Mouse (Mus musculus) layer of hippocampus, postnatal 14 days (tissue): ENCODE measurements around the gene Nr3c2. TPM values are rescaled to one million over a fixed set of nuclear protein-coding genes. Genes with fewer than 3 reads are reported as not detected.

Experiments
- DNase-seq, 2 experiments: peaks; one replicate each; pipeline ENCODE4 v3.0.0; 2021 to 2022; ENCODE audit warnings: low spot score in 2 of 2, mixed read lengths in 1 of 2
- total RNA-seq, 2 experiments: library from RNA; stranded (reverse); gene quantifications; 2 replicates each; pipeline ENCODE4 v1.2.3; 2021

Nr3c2 gene
- total RNA-seq, 2 experiments from 2014 or later = 129 to 136 TPM

- DNase-seq = no peak
These were observed 333.2 kb downstream of the Nr3c2 start for GRCm38 (mm10) chr8:77232411-77232810.

GRCm38 (mm10) chr8:77236701-77237100, 337.5 kb downstream of the Nr3c2 start:
- peak in 1 of 2 experiments; percentile 46 for DNase-seq

- no peak for DNase-seq
These were observed 340.2 kb downstream of the Nr3c2 start for GRCm38 (mm10) chr8:77239462-77239861.

GRCm38 (mm10) chr8:77241381-77241780, 342.1 kb downstream of the Nr3c2 start:
- DNase-seq = no peak

- DNase-seq = no peak
These were observed 350.9 kb downstream of the Nr3c2 start for GRCm38 (mm10) chr8:77250094-77250493.

- no peak for DNase-seq
These were observed 351.9 kb downstream of the Nr3c2 start for GRCm38 (mm10) chr8:77251134-77251533.

GRCm38 (mm10) chr8:77254466-77254865, 355.2 kb downstream of the Nr3c2 start:
- DNase-seq = no peak

- DNase-seq = peak; percentile 38 to 80
These were observed 357.3 kb downstream of the Nr3c2 start for GRCm38 (mm10) chr8:77256450-77257084.

GRCm38 (mm10) chr8:77257085-77257451, 357.8 kb downstream of the Nr3c2 start:
- peak; percentile 19 to 35 for DNase-seq

- no peak for DNase-seq
These were observed 362.0 kb downstream of the Nr3c2 start for GRCm38 (mm10) chr8:77261215-77261614.

GRCm38 (mm10) chr8:77262216-77263009, 363.2 kb downstream of the Nr3c2 start:
- no peak for DNase-seq

GRCm38 (mm10) chr8:77267941-77268405, 368.7 kb downstream of the Nr3c2 start:
- DNase-seq = no peak

- DNase-seq = no peak
These were observed 372.9 kb downstream of the Nr3c2 start for GRCm38 (mm10) chr8:77272136-77272535.

GRCm38 (mm10) chr8:77275571-77275970, 376.3 kb downstream of the Nr3c2 start:
- DNase-seq = no peak

- no peak for DNase-seq
These were observed 377.6 kb downstream of the Nr3c2 start for GRCm38 (mm10) chr8:77276827-77277226.

GRCm38 (mm10) chr8:77278246-77278645, 379.0 kb downstream of the Nr3c2 start:
- no peak for DNase-seq

- DNase-seq = no peak
These were observed 380.7 kb downstream of the Nr3c2 start for GRCm38 (mm10) chr8:77279977-77280376.

- no peak for DNase-seq
These were observed 383.5 kb downstream of the Nr3c2 start for GRCm38 (mm10) chr8:77282605-77283236.

- no peak for DNase-seq
These were observed 385.2 kb downstream of the Nr3c2 start for GRCm38 (mm10) chr8:77284473-77284872.

- no peak for DNase-seq
These were observed 388.8 kb downstream of the Nr3c2 start for GRCm38 (mm10) chr8:77288065-77288464.

GRCm38 (mm10) chr8:77288492-77288891, 389.2 kb downstream of the Nr3c2 start:
- DNase-seq = no peak

GRCm38 (mm10) chr8:77292120-77292519, 392.9 kb downstream of the Nr3c2 start:
- DNase-seq = no peak
